Mouse (Mus musculus) midbrain, postnatal 0 days (tissue): Measurements from ENCODE around the gene Zfp511. TPM values are rescaled to one million over a fixed set of nuclear protein-coding genes. Genes with fewer than 3 reads are reported as not detected.

Experiments used
- ATAC-seq: fragments of 200-750 bp; cut with Nextera tagmentation; 2 replicates; pipeline ENCODE4 v1.8.0; 2017; ENCODE audit warnings: moderate number of reproducible peaks, mild to moderate bottlenecking, moderate TSS enrichment, moderate library complexity; ENCODE audit not compliant: low FRiP score
- DNase-seq: peaks from one replicate; pipeline ENCODE4 v3.0.0-alpha.2; 2015; ENCODE audit warnings: low spot score
- H3K27ac ChIP-seq: fragments of 300-500 bp; sonication (generic); 2 replicates; pipeline ENCODE4 v1.5.1; 2014; ENCODE audit warnings: low read depth, mild to moderate bottlenecking, low read length, mixed read lengths
- H3K27me3 ChIP-seq: fragments of 300-500 bp; sonication (generic); 2 replicates; pipeline ENCODE4 v1.6.1; 2014; ENCODE audit warnings: low read length, control low read depth, mixed read lengths; ENCODE audit not compliant: insufficient read depth
- H3K36me3 ChIP-seq: fragments of 300-500 bp; sonication (generic); 2 replicates; pipeline ENCODE4 v1.6.1; 2014; ENCODE audit warnings: low read length, control low read depth, mixed read lengths; ENCODE audit not compliant: insufficient read depth
- H3K4me1 ChIP-seq: fragments of 300-500 bp; sonication (generic); 2 replicates; pipeline ENCODE4 v1.6.1; 2014; ENCODE audit warnings: mild to moderate bottlenecking, control low read depth, antibody characterized with exemption, low read length, mixed read lengths; ENCODE audit not compliant: insufficient read depth
- H3K4me2 ChIP-seq: fragments of 300-500 bp; sonication (generic); 2 replicates; pipeline ENCODE4 v1.6.1; 2014; ENCODE audit warnings: low read depth, mild to moderate bottlenecking, low read length, mixed read lengths; ENCODE audit not compliant: poor library complexity, severe bottlenecking
- H3K4me3 ChIP-seq: fragments of 300-500 bp; sonication (generic); 2 replicates; pipeline ENCODE4 v1.5.1; 2014; ENCODE audit warnings: low read depth, mild to moderate bottlenecking, low read length, moderate library complexity
- H3K9ac ChIP-seq: fragments of 300-500 bp; sonication (generic); replicated peaks from 2 replicates; pipeline ENCODE4 v1.6.1; 2014; ENCODE audit warnings: mild to moderate bottlenecking, low read length, moderate library complexity, mixed read lengths; ENCODE audit not compliant: poor library complexity, severe bottlenecking
- H3K9me3 ChIP-seq: fragments of 300-500 bp; sonication (generic); 2 replicates; pipeline ENCODE4 v1.6.1; 2016; ENCODE audit warnings: low read length, control low read depth
- CTCF ChIP-seq: IDR thresholded peaks from 2 replicates; pipeline ENCODE4 v1.5.1; 2016; ENCODE audit warnings: antibody characterized with exemption, mild to moderate bottlenecking
- WGBS: fragments of 180-500 bp; shearing (Covaris S2); extraction: QIAGEN DNeasy Blood & Tissue Kit; methylation state at CpG from one replicate; pipeline ENCODE4 v1.1.7; 2014; 5-methylcytosine and 5-hydroxymethylcytosine counted together
- polyA plus RNA-seq: library from polyadenylated mRNA; unstranded; fragments of >200 nt; fragmentation: Nextera tagmentation; extraction: Ambion mirVana; gene quantifications from 2 replicates; pipeline ENCODE4 v1.2.1, GENCODE M21; 2015
- total RNA-seq: library from RNA; depleted of rRNA; stranded (reverse); fragments of >200 nt; gene quantifications from 2 replicates; pipeline ENCODE4 v1.2.3, GENCODE M21; 2014

The Zfp511 gene
- total and polyA plus RNA-seq, 2 experiments from 2014 or later: 33.6 to 68.5 TPM

DNA sequence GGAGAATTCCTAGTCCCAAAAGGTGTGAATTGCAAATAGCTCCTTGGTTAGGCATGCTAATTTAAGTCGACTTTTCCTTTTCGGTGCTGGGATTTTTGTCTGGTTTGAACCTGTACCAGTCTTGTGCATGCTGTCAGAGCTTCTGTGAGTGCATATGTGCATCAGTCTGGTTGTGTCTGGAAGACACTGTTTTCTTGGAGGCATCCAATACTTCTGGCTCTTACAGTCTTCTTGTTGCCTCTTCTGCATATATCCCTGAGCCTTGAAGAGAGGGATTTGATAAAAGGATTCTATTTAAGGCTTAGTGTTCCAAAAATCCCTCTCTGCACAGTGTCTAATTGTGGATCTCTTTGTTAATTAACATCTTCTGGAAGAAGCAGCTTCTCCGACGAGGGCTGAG is 17.9 kb downstream of the Zfp511 start:
- H3K27me3 ChIP-seq: peaks cover 50% of the 10 kb centered on the region
- no peaks in the 10 kb centered on the region for H3K9me3 ChIP-seq
- no peak overlapping the region for H3K4me2 ChIP-seq
- no peaks in the 10 kb centered on the region for H3K36me3 ChIP-seq
- peaks cover 6% of the 10 kb centered on the region for H3K4me1 ChIP-seq
- H3K27ac ChIP-seq: no peak overlapping the region
- no peak for ATAC-seq
- H3K9ac ChIP-seq: no peak overlapping the region
- 85% methylated on average over 4 of the region's 4 CpGs for WGBS
- TF ChIP-seq CTCF: no peak
- H3K4me3 ChIP-seq: no peak overlapping the region
- no peak for DNase-seq

DNA sequence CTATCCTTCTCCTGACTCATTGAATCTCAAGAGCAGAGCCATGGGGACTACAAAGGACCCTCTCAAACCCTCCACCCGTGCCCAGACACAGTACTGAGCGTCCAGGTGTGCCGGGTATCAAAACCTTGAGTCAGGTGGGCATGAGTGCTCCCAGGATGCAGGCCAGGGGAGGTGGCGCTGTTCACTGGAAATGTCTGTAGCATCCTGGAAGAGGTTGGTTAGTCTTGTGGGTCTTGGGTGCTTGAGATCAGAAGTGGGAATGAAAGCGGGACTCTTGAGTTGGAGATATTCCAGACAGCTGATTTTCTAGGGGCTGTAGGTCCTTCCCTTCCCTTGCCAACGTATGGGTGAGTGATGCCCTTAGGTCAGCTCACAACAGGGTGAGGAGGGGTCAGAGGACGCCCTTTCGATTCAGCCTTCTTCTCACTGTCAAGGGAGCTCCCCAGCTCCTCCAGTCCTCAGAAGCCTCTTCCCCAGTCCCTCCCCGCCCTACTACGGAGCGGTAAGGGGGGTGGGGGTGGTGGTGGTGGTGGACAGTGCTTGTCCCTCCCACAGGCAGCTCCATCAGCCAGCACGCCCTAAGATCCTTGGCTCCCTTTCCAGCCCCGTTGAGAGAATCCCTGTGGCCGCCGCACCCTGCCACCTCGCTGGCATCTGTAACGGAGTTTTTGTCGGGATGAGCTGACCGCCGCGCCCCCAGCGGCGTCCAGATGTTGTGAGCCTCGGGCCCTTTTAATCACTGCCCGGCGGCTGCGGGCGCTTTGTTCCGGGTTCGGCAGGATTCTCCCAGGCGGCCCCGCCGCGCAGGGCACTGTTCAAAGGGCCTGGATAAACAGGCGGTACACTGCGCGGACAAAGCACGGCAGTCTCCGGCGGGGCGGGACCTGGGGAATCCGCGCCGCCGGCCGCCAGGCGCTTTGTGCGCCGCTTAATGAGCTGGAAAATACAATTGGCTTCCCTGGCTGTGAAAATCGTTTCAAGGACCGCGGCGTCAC is 21.5 kb downstream of the Zfp511 start:
- H3K4me1 ChIP-seq: peaks cover 6% of the 10 kb centered on the region
- peak overlapping the region; percentile 57 for H3K27ac ChIP-seq
- TF ChIP-seq CTCF: peak; percentile 50
- peaks cover 25% of the 10 kb centered on the region for H3K27me3 ChIP-seq
- H3K9me3 ChIP-seq: no peaks in the 10 kb centered on the region
- peak overlapping the region; percentile 85 for H3K4me2 ChIP-seq
- peak overlapping the region; percentile 76 for H3K9ac ChIP-seq
- 3% methylated on average over 52 of the region's 53 CpGs for WGBS
- DNase-seq (peak; percentile 78), ATAC-seq (peak; percentile 66)
- H3K36me3 ChIP-seq: no peaks in the 10 kb centered on the region
- peak overlapping the region; percentile 49 for H3K4me3 ChIP-seq

DNA sequence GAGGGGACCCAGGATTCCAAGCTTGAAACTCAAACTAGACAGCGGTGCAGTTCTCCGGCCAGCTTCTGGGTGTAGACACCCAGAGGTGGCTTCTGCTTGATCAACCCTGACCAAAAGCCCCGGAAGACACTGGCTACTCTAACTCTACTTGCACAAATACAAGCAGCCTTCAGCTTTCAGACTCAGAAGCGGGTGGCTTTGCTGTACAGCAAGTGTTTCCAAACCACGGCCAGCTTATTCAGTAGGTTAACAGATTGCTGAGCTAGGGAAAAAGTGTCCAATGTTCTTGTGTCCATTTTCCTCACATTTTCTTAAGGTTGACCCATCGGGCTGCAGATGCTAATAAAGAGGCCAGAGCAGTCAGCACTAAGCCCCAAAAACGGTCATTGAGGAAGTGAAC is 22.3 kb downstream of the Zfp511 start:
- Histone ChIP-seq H3K4me3 (peak overlapping the region; percentile 49), H3K27ac (peak overlapping the region; percentile 57; the same call in 1 of the 2 replicates), H3K36me3 (no peaks in the 10 kb centered on the region), H3K9me3 (no peaks in the 10 kb centered on the region), H3K4me2 (peak overlapping the region; percentile 85), H3K27me3 (peaks cover 23% of the 10 kb centered on the region), H3K9ac (peak overlapping the region; percentile 76), H3K4me1 (peaks cover 6% of the 10 kb centered on the region)
- ATAC-seq: no peak
- TF ChIP-seq CTCF: no peak
- 10% methylated on average over 7 of the region's 7 CpGs for WGBS
- DNase-seq: no peak

DNA sequence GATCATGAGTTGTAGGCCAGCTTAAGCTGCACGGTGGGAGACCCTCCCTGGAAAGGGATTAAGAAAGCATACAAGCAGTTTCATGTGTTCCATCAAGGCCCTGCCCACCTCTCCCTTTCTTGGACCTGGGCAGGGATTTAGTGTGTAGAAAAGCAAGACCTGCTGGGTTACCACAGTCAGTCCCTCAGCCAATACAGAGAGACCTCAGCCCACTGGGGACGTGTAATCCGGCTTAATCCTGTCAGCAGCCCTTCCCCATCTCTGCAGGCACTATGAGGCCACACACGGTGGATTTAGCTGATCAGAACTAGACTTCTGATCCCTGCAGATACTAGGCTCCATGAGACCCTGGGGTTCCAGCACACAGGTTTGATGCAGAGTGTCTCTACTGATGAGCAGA is 23.4 kb downstream of the Zfp511 start:
- 24% methylated on average over 4 of the region's 4 CpGs for WGBS
- H3K4me3 ChIP-seq: no peak overlapping the region
- no peak for TF ChIP-seq CTCF
- H3K9ac ChIP-seq: no peak overlapping the region
- peaks cover 6% of the 10 kb centered on the region for H3K4me1 ChIP-seq
- no peak overlapping the region for H3K4me2 ChIP-seq
- peaks cover 28% of the 10 kb centered on the region for H3K27me3 ChIP-seq
- no peak overlapping the region for H3K27ac ChIP-seq
- ATAC-seq: no peak
- peak; percentile 24 for DNase-seq
- no peaks in the 10 kb centered on the region for H3K9me3 ChIP-seq
- no peaks in the 10 kb centered on the region for H3K36me3 ChIP-seq

DNA sequence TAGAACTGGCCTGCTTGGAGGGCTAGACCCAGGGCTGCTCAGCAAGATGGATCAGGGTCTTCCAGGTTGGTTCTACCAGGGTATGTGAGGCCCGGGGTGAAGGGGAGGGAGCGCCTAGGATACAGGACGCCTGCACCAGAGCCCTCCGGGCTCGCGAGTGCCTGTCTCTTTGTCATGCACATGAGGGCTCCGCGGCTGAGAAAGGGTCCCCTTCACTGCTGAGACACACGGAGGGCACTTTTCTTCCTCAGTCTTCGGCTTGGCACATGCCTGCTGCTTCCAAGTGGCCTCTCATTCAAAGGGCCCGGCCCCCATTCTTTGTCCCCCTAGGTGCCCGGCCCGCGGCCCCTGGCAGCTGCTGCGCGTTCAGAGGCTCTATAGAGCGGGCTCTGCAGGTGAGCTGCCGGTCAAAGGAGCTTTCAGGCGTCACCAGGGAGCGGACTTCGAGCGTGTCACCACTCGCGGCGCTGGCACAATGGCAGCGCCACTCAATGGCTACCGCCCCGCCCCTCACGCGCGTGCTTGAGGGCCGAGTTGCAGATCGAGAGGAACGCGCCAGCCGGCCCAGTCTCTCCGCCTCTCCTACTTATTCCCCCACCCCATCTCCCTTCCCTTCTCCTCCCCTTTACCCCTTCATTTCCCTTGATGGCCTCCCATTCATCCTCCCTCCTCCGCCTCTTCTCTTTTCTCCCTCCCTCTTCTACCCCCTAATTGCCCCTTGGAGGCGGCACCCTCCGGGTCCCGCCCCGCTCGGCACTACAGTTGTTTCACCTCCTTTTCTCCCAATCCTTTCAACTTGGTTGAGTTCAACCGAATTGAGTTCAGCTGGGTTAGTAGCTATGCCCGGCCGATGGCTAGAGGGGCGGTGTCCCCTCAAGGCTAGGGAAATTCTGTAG is 25.0 kb downstream of the Zfp511 start:
- H3K27me3 ChIP-seq: peaks cover 26% of the 10 kb centered on the region
- no peaks in the 10 kb centered on the region for H3K9me3 ChIP-seq
- no peaks in the 10 kb centered on the region for H3K36me3 ChIP-seq
- peaks cover 6% of the 10 kb centered on the region for H3K4me1 ChIP-seq
- peak; percentile 20; the same call in 1 of the 2 replicates for ATAC-seq
- H3K4me3 ChIP-seq: peak overlapping the region; percentile 34
- peak overlapping the region; percentile 79 for H3K4me2 ChIP-seq
- H3K9ac ChIP-seq: peak overlapping the region; percentile 61
- peak; percentile 82 for DNase-seq
- no peak overlapping the region for H3K27ac ChIP-seq
- WGBS: 1% methylated on average over 46 of the region's 47 CpGs
- no peak for TF ChIP-seq CTCF
